Mouse (Mus musculus) limb, embryonic 13.5 days (tissue): ENCODE measurements at regions not wholly inside any gene's neighbourhood (a gene's known extent, or its start where the extent isn't known, plus 50 kb on each side); places are given as distances from the start of the nearest gene placed in this dataset.

Experiments
- ATAC-seq: fragments of 200-750 bp; cut with Nextera tagmentation; 2 replicates; pipeline ENCODE4 v1.8.0; 2017; ENCODE audit warnings: low read depth, moderate number of reproducible peaks, moderate TSS enrichment; ENCODE audit not compliant: low FRiP score
- H3K27ac ChIP-seq: fragments of 300-500 bp; sonication (generic); 2 replicates; pipeline ENCODE4 v1.5.1; 2015; ENCODE audit warnings: inconsistent platforms, mild to moderate bottlenecking, moderate library complexity
- H3K27me3 ChIP-seq: fragments of 300-500 bp; sonication (generic); 2 replicates; pipeline ENCODE4 v1.6.1; 2015; ENCODE audit warnings: mild to moderate bottlenecking, inconsistent platforms
- H3K36me3 ChIP-seq: fragments of 300-500 bp; sonication (generic); 2 replicates; pipeline ENCODE4 v1.6.1; 2015; ENCODE audit warnings: inconsistent platforms, mild to moderate bottlenecking, moderate library complexity
- H3K4me1 ChIP-seq: fragments of 300-500 bp; sonication (generic); 2 replicates; pipeline ENCODE4 v1.6.1; 2015; ENCODE audit warnings: inconsistent platforms
- H3K4me2 ChIP-seq: fragments of 300-500 bp; sonication (generic); replicated peaks from 2 replicates; pipeline ENCODE4 v1.6.1; 2015; ENCODE audit warnings: inconsistent platforms, mild to moderate bottlenecking, moderate library complexity
- H3K4me3 ChIP-seq: fragments of 300-500 bp; sonication (generic); 2 replicates; pipeline ENCODE4 v1.5.1; 2015; ENCODE audit warnings: moderate library complexity, mild to moderate bottlenecking, inconsistent platforms
- H3K9ac ChIP-seq: fragments of 300-500 bp; sonication (generic); 2 replicates; pipeline ENCODE4 v1.6.1; 2015; ENCODE audit warnings: mild to moderate bottlenecking, inconsistent platforms
- H3K9me3 ChIP-seq: fragments of 300-500 bp; sonication (generic); 2 replicates; pipeline ENCODE4 v1.6.1; 2016; ENCODE audit warnings: inconsistent platforms
- WGBS: fragments of 180-500 bp; shearing (Covaris S2); methylation state at CpG from one replicate; pipeline ENCODE4 v1.1.7; 2015; 5-methylcytosine and 5-hydroxymethylcytosine counted together

- 83% methylated on average over 3 of the region's 3 CpGs for WGBS
- Histone ChIP-seq H3K4me2 (no peak overlapping the region), H3K27ac (no peak overlapping the region), H3K9ac (no peak overlapping the region), H3K36me3 (no peaks in the 10 kb centered on the region), H3K4me1 (no peaks in the 10 kb centered on the region), H3K27me3 (no peaks in the 10 kb centered on the region), H3K4me3 (no peak overlapping the region), H3K9me3 (no peaks in the 10 kb centered on the region)
- no peak for ATAC-seq
Observed at GRCm38 (mm10) chr16:39390626-39391025, 498.2 kb downstream of the Igsf11 start.

DNA sequence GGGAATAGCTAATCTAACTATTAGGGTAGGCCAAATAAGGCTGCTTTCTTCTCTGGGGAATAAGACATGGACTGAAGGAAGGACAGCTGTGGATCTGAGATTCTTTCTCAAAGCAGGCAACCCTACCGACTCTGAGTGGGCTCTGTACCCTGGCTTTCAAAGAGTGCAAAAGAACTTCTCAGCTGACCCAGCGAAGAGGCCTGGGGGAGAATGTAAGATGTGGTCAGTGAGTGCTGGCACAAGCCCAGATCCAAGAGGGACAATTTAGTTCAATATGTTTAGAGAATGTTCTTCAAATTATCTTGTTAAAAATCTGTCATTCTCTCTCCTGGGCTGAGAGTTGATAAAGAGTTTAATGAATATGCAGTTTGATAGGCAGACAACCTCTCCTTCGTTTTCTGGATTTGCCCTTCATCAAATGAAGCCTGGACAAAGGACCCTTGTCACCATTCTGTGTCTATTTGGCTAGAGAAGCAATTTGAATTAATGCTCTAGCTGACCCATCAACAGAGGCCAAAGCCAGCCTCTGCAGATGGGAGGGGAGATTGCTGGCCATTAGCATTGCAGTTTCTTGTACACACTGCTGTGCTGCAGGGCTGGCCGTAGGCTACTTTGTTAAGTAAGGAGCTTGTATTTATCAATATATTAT lies 509.8 kb downstream of the Igsf11 start:
- no peak overlapping the region for H3K9ac ChIP-seq
- WGBS, result 75% methylated on average over 4 of the region's 4 CpGs
- no peak overlapping the region for H3K4me3 ChIP-seq
- no peak overlapping the region for H3K27ac ChIP-seq
- H3K27me3 ChIP-seq, result no peaks in the 10 kb centered on the region
- no peaks in the 10 kb centered on the region for H3K9me3 ChIP-seq
- H3K4me2 ChIP-seq, result no peak overlapping the region
- H3K4me1 ChIP-seq, result no peaks in the 10 kb centered on the region
- H3K36me3 ChIP-seq, result no peaks in the 10 kb centered on the region
- ATAC-seq, result no peak

DNA sequence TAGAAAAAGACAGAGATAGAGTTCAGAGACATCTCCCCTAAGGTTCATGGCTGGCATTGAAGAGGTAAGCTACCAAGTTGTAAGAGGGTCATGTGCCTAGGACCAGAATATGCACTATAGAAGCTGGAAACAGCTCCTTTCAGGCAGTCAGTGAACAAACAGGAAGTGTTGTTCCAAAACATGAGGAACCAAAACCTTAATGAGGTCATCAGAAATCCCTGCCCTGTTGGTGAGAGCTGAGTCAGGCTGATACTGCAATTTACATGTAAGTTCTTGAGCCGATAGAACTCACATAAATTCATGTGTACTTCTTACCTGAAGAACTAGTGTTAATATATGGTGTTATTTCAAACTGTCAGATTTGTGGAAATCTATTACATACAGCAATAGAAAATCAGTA lies 539.1 kb downstream of the Igsf11 start:
- ATAC-seq, result no peak
- Histone ChIP-seq H3K9ac (no peak overlapping the region), H3K9me3 (no peaks in the 10 kb centered on the region), H3K4me2 (no peak overlapping the region), H3K4me1 (no peaks in the 10 kb centered on the region), H3K27me3 (no peaks in the 10 kb centered on the region), H3K36me3 (no peaks in the 10 kb centered on the region), H3K27ac (no peak overlapping the region), H3K4me3 (no peak overlapping the region)
- 90% methylated on average over 1 of the region's 1 CpGs for WGBS

- ATAC-seq, result no peak
- Histone ChIP-seq H3K9me3 (no peaks in the 10 kb centered on the region), H3K4me1 (no peaks in the 10 kb centered on the region), H3K27me3 (no peaks in the 10 kb centered on the region), H3K9ac (no peak overlapping the region), H3K4me2 (no peak overlapping the region), H3K27ac (no peak overlapping the region), H3K4me3 (no peak overlapping the region), H3K36me3 (no peaks in the 10 kb centered on the region)
- WGBS, result 89% methylated on average over 2 of the region's 2 CpGs
Observed at GRCm38 (mm10) chr16:39445740-39446139, 538.4 kb upstream of the Lsamp start.

DNA sequence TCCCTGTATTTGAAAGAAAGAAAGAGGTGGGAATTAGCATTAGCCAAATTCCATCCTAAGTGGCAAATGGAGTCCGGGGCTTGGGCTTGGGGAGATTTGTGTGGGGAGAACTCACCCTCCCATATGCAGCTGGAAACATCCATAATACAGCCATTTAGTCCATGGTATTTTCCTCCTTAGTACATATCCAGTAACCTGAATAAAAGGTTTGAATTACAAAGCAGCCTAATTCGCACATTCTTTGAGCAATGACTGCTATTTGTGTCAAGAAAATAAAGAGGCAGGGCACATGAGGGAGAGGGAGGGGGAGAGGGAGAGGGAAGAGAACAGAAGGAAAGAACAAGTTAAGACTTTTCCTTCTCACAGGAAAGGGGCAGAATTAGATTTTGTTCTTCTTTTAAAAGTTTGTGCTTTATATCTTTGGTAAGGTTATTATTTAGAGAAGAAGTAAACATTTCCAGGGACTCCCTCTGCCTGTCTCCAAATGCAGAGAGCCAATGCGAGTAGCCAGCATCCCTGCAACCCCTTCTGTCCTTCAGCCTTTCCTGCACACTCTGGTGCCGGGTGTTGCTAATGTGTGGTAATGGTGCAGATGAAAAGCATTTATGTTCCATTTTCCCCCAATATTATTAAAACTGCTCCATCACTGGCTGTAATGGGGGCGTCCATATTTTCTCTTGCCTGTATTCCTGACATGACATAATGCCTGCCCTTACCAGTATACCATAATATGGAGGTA lies 530.6 kb upstream of the Lsamp start:
- WGBS, result 58% methylated on average over 5 of the region's 5 CpGs
- H3K4me3 ChIP-seq, result no peak overlapping the region
- no peaks in the 10 kb centered on the region for H3K36me3 ChIP-seq
- no peak overlapping the region for H3K4me2 ChIP-seq
- no peak for ATAC-seq
- H3K9me3 ChIP-seq, result no peaks in the 10 kb centered on the region
- no peaks in the 10 kb centered on the region for H3K4me1 ChIP-seq
- H3K27ac ChIP-seq, result no peak overlapping the region
- H3K27me3 ChIP-seq, result no peaks in the 10 kb centered on the region
- H3K9ac ChIP-seq, result no peak overlapping the region
